Mouse (Mus musculus): ENCODE results near the gene Csk.

Csk gene

GRCm38 (mm10) chr9:57606139-57606851, 47.1 kb downstream of the Csk start, which contains the start of gene Cplx3:
TSS of gene Cplx3 (minus strand) at chr9:57606281.
- DNase-seq (ENCODE audit: extremely low read depth, insufficient read length, low spot score), result no peak

GRCm38 (mm10) chr9:57605503-57605902, 47.9 kb downstream of the Csk start:
- DNase-seq (ENCODE audit: extremely low read depth, insufficient read length, low spot score), result no peak

- no peak for DNase-seq (ENCODE audit: extremely low read depth, insufficient read length, low spot score)
Measured at GRCm38 (mm10) chr9:57604875-57605274, 48.6 kb downstream of the Csk start.

GRCm38 (mm10) chr9:57602098-57602497, 51.3 kb downstream of the Csk start:
- DNase-seq (ENCODE audit: extremely low read depth, insufficient read length, low spot score), result peak; percentile 61

GRCm38 (mm10) chr9:57601353-57601706, 52.1 kb downstream of the Csk start:
- peak; percentile 86 for DNase-seq (ENCODE audit: extremely low read depth, insufficient read length, low spot score)

- DNase-seq (ENCODE audit: extremely low read depth, insufficient read length, low spot score), result peak; percentile 49
Measured at GRCm38 (mm10) chr9:57600620-57601352, 52.6 kb downstream of the Csk start.

- DNase-seq (ENCODE audit: extremely low read depth, insufficient read length, low spot score), result no peak
Measured at GRCm38 (mm10) chr9:57598851-57599563, 54.4 kb downstream of the Csk start.

GRCm38 (mm10) chr9:57597929-57598382, 55.5 kb downstream of the Csk start:
- DNase-seq (ENCODE audit: extremely low read depth, insufficient read length, low spot score), result no peak

- no peak for DNase-seq (ENCODE audit: extremely low read depth, insufficient read length, low spot score)
Measured at GRCm38 (mm10) chr9:57597265-57597664, 56.2 kb downstream of the Csk start.

- DNase-seq (ENCODE audit: extremely low read depth, insufficient read length, low spot score), result no peak
Measured at GRCm38 (mm10) chr9:57594174-57594509, 59.3 kb downstream of the Csk start.

GRCm38 (mm10) chr9:57593454-57594173, 59.8 kb downstream of the Csk start:
- no peak for DNase-seq (ENCODE audit: extremely low read depth, insufficient read length, low spot score)

GRCm38 (mm10) chr9:57590726-57591125, 62.7 kb downstream of the Csk start:
- DNase-seq (ENCODE audit: extremely low read depth, insufficient read length, low spot score), result peak; percentile 42

GRCm38 (mm10) chr9:57589224-57590126, 64.0 kb downstream of the Csk start, which contains the start of gene Ulk3:
TSS of gene Ulk3 (plus strand) at chr9:57589452.
- DNase-seq (ENCODE audit: extremely low read depth, insufficient read length, low spot score), result peak; percentile 89

- DNase-seq (ENCODE audit: extremely low read depth, insufficient read length, low spot score), result no peak
Measured at GRCm38 (mm10) chr9:57584991-57585390, 68.4 kb downstream of the Csk start.

- no peak for DNase-seq (ENCODE audit: extremely low read depth, insufficient read length, low spot score)
Measured at GRCm38 (mm10) chr9:57577144-57577849, 76.1 kb downstream of the Csk start.
